Mouse (Mus musculus) CH12.LX (cell line): ENCODE measurements around the gene Ndst2. TPM values are rescaled to one million over a fixed set of nuclear protein-coding genes. Genes with fewer than 3 reads are reported as not detected.

Experiments
- DNase-seq: peaks from one replicate; pipeline ENCODE4 v3.0.0-alpha.2; 2013; ENCODE audit errors: extremely low read depth
- H3K27ac ChIP-seq: 2 replicates; pipeline ENCODE4 v1.5.1; 2012; ENCODE audit warnings: low read depth, mild to moderate bottlenecking, control low read depth, moderate library complexity; ENCODE audit not compliant: insufficient read depth
- H3K27me3 ChIP-seq: replicated peaks from 2 replicates; pipeline ENCODE3; 2012; ENCODE audit warnings: inconsistent platforms
- H3K36me3 ChIP-seq, 2 experiments: replicated peaks in 1 of 2; 2 replicates each; pipeline versions ENCODE3 to v1.6.1; 2012; ENCODE audit warnings: inconsistent platforms in 1 of 2, low read length in 1 of 2, mild to moderate bottlenecking in 1 of 2, mixed read lengths in 1 of 2, moderate library complexity in 1 of 2; ENCODE audit not compliant: control insufficient read depth in 1 of 2, insufficient read depth in 1 of 2
- H3K4me1 ChIP-seq, 2 experiments: 2 replicates each; pipeline ENCODE4 v1.6.1; 2012; ENCODE audit warnings: inconsistent platforms in 1 of 2, moderate library complexity in 1 of 2; ENCODE audit not compliant: insufficient read depth in 2 of 2, control insufficient read depth in 1 of 2
- H3K4me2 ChIP-seq: 2 replicates; pipeline ENCODE4 v1.6.1; 2012; ENCODE audit warnings: low read depth, mild to moderate bottlenecking, control low read depth; ENCODE audit not compliant: poor library complexity, insufficient read depth, severe bottlenecking
- H3K4me3 ChIP-seq, 3 experiments: fragments of 150-350 bp in 1 of 3; sonication (generic) in 1 of 3; replicated peaks in 1 of 3; 2 replicates each; pipeline versions ENCODE3 to v1.5.1; 2011 to 2012; ENCODE audit warnings: low read depth in 2 of 3, low read length in 2 of 3, mild to moderate bottlenecking in 2 of 3, moderate library complexity in 2 of 3, control low read depth in 1 of 3, improper control_type of control experiment in 1 of 3, inconsistent platforms in 1 of 3, mixed read lengths in 1 of 3; ENCODE audit not compliant: poor library complexity in 1 of 3
- H3K79me2 ChIP-seq: replicated peaks from 2 replicates; pipeline ENCODE4 v1.6.1; 2012; ENCODE audit warnings: mild to moderate bottlenecking, moderate library complexity; ENCODE audit not compliant: control insufficient read depth, poor library complexity, insufficient read depth, severe bottlenecking; ENCODE audit errors: extremely low read depth
- H3K9ac ChIP-seq: 2 replicates; pipeline ENCODE4 v1.6.1; 2012; ENCODE audit warnings: low read depth, mild to moderate bottlenecking, control low read depth, moderate library complexity; ENCODE audit not compliant: insufficient read depth
- H3K9me3 ChIP-seq: replicated peaks from 2 replicates; pipeline ENCODE3; 2012; ENCODE audit warnings: low read length, inconsistent platforms, mixed read lengths
- BHLHE40 ChIP-seq: IDR thresholded peaks from 2 replicates; pipeline ENCODE4 v1.6.1; 2011; ENCODE audit warnings: mild to moderate bottlenecking, low read depth, low read length, improper control_type of control experiment
- CHD2 ChIP-seq: IDR thresholded peaks from 2 replicates; pipeline ENCODE4 v1.6.1; 2011; ENCODE audit warnings: low read length, improper control_type of control experiment
- E2F4 ChIP-seq: IDR thresholded peaks from 2 replicates; pipeline ENCODE4 v1.6.1; 2011; ENCODE audit warnings: low read depth, low read length, improper control_type of control experiment; ENCODE audit not compliant: insufficient replicate concordance
- ELF1 ChIP-seq: IDR thresholded peaks from 2 replicates; pipeline ENCODE4 v1.6.1; 2014; ENCODE audit warnings: low read depth, mild to moderate bottlenecking, inconsistent platforms, low read length, improper control_type of control experiment
- EP300 ChIP-seq: IDR thresholded peaks from 2 replicates; pipeline ENCODE4 v1.6.1; 2011; ENCODE audit warnings: low read length, improper control_type of control experiment
- GABPA ChIP-seq: IDR thresholded peaks from 2 replicates; pipeline ENCODE4 v1.6.1; 2012; ENCODE audit warnings: low read depth, low read length, improper control_type of control experiment, inconsistent platforms; ENCODE audit not compliant: insufficient replicate concordance
- HCFC1 ChIP-seq: IDR thresholded peaks from 2 replicates; pipeline ENCODE4 v1.6.1; 2012; ENCODE audit warnings: low read depth, mild to moderate bottlenecking, inconsistent platforms, low read length, improper control_type of control experiment
- IRF4 ChIP-seq: IDR thresholded peaks from 2 replicates; pipeline ENCODE4 v1.6.1; 2014; ENCODE audit warnings: low read depth, mild to moderate bottlenecking, inconsistent platforms, low read length, improper control_type of control experiment
- JUN ChIP-seq: IDR thresholded peaks from 2 replicates; pipeline ENCODE4 v1.6.1; 2011; ENCODE audit warnings: low read depth, mild to moderate bottlenecking, low read length, improper control_type of control experiment, moderate library complexity; ENCODE audit not compliant: insufficient read depth
- JUND ChIP-seq: conservative IDR thresholded peaks from 2 replicates; pipeline ENCODE4 v1.6.1; 2011; ENCODE audit warnings: low read depth, low read length, improper control_type of control experiment
- MAX ChIP-seq: IDR thresholded peaks from 2 replicates; pipeline ENCODE4 v1.6.1; 2011; ENCODE audit warnings: low read length, improper control_type of control experiment
- MEF2A ChIP-seq: IDR thresholded peaks from 2 replicates; pipeline ENCODE4 v1.6.1; 2014; ENCODE audit warnings: low read depth, mild to moderate bottlenecking, inconsistent platforms, low read length, improper control_type of control experiment, borderline replicate concordance
- NELFE ChIP-seq: IDR thresholded peaks from 2 replicates; pipeline ENCODE4 v1.6.1; 2011; ENCODE audit warnings: low read depth, low read length, improper control_type of control experiment
- NRF1 ChIP-seq: IDR thresholded peaks from 2 replicates; pipeline ENCODE4 v1.6.1; 2014; ENCODE audit warnings: low read depth, mild to moderate bottlenecking, inconsistent platforms, low read length, improper control_type of control experiment, moderate library complexity
- PAX5 ChIP-seq: IDR thresholded peaks from 2 replicates; pipeline ENCODE4 v1.6.1; 2012; ENCODE audit warnings: low read length, inconsistent platforms, mixed read lengths
- RAD21 ChIP-seq: IDR thresholded peaks from 2 replicates; pipeline ENCODE4 v1.6.1; 2011; ENCODE audit warnings: low read depth, mild to moderate bottlenecking, low read length, improper control_type of control experiment, moderate library complexity
- RCOR1 ChIP-seq: conservative IDR thresholded peaks from 2 replicates; pipeline ENCODE4 v1.6.1; 2012; ENCODE audit warnings: low read depth, mild to moderate bottlenecking, inconsistent platforms, low read length, improper control_type of control experiment
- SIN3A ChIP-seq: IDR thresholded peaks from 2 replicates; pipeline ENCODE4 v1.6.1; 2012; ENCODE audit warnings: low read length, improper control_type of control experiment, inconsistent platforms
- SMC3 ChIP-seq: IDR thresholded peaks from 2 replicates; pipeline ENCODE4 v1.6.1; 2011; ENCODE audit warnings: low read depth, low read length, improper control_type of control experiment
- TCF12 ChIP-seq: IDR thresholded peaks from 2 replicates; pipeline ENCODE4 v1.6.1; 2014; ENCODE audit warnings: low read depth, mild to moderate bottlenecking, inconsistent platforms, low read length, improper control_type of control experiment
- USF1 ChIP-seq: IDR thresholded peaks from 2 replicates; pipeline ENCODE4 v1.6.1; 2014; ENCODE audit warnings: low read depth, mild to moderate bottlenecking, inconsistent platforms, low read length, improper control_type of control experiment
- USF2 ChIP-seq: conservative IDR thresholded peaks from 2 replicates; pipeline ENCODE4 v1.6.1; 2011; ENCODE audit warnings: low read depth, low read length, improper control_type of control experiment
- ZNF384 ChIP-seq: IDR thresholded peaks from 2 replicates; pipeline ENCODE4 v1.6.1; 2012; ENCODE audit warnings: low read depth, low read length, improper control_type of control experiment, inconsistent platforms
- dilution Hi-C: fragments of 300-500 bp; cut with MboI; formaldehyde crosslinking; loops from 2 replicates; pipeline ENCODE4 v1.14.3; 2020; ENCODE audit warnings: low sequenced_read_pairs; ENCODE audit not compliant: extremely low pct_unique_long_range_greater_than_20kb, extremely low pct_ligation_motif_present
- in situ Hi-C: fragments of 300-500 bp; cut with MboI; formaldehyde crosslinking; loops from 3 replicates; pipeline ENCODE4 v1.14.3; 2019; ENCODE audit warnings: low sequenced_read_pairs, low pct_ligation_motif_present, low pct_unique_long_range_greater_than_20kb, mixed read lengths
- polyA plus RNA-seq: library from polyadenylated mRNA; unstranded; fragments of >175 nt; gene quantifications from 2 replicates; pipeline ENCODE4 v1.2.1, GENCODE M21; 2012; ENCODE audit warnings: low read depth; ENCODE audit not compliant: insufficient read length
- total RNA-seq, 2 experiments: library from RNA; depleted of rRNA; stranded (reverse); fragments of 300-350 nt in 1 of 2; fragments of >200 nt in 1 of 2; gene quantifications; 2 replicates each; pipeline ENCODE4 v1.2.3; 2012 to 2014

Ndst2 gene
- total and polyA plus RNA-seq, 3 experiments, result 11.4 to 18.0 (median 17.8) TPM

- Histone ChIP-seq H3K27me3 (no peaks in the 10 kb centered on the region), H3K4me3 (no peak overlapping the region), H3K79me2 (no peaks in the 10 kb centered on the region), H3K4me2 (no peak overlapping the region), H3K27ac (no peak overlapping the region), H3K36me3 (peaks cover 89 to 99% of the 10 kb centered on the region in 2 experiments), H3K4me1 (no peaks in the 10 kb centered on the region), H3K9ac (no peak overlapping the region), H3K9me3 (no peaks in the 10 kb centered on the region)
- in situ Hi-C loops (no loop called here), dilution Hi-C loops (no loop called here)
- no peak for TF ChIP-seq TCF12
- TF ChIP-seq JUN, result no peak
- TF ChIP-seq HCFC1, result no peak
- TF ChIP-seq SMC3, result no peak
- no peak for TF ChIP-seq E2F4
- no peak for TF ChIP-seq CHD2
- TF ChIP-seq ELF1, result no peak
- TF ChIP-seq RCOR1, result no peak
- no peak for DNase-seq
Observed at GRCm38 (mm10) chr14:20719767-20720166, 14.6 kb downstream of the Ndst2 start.

- TF ChIP-seq SIN3A, result no peak
- TF ChIP-seq GABPA, result no peak
- TF ChIP-seq RCOR1, result no peak
- no peak for TF ChIP-seq IRF4
- TF ChIP-seq MAX, result no peak
- TF ChIP-seq BHLHE40, result no peak
- no peak for TF ChIP-seq NELFE
- no peak for TF ChIP-seq JUN
- no peak for TF ChIP-seq ZNF384
- no peak for TF ChIP-seq RAD21
- TF ChIP-seq USF1, result no peak
- no peak for TF ChIP-seq MEF2A
- TF ChIP-seq JUND, result no peak
- TF ChIP-seq USF2, result no peak
- TF ChIP-seq SMC3, result no peak
- no peak for TF ChIP-seq E2F4
- TF ChIP-seq HCFC1, result no peak
- no peak for TF ChIP-seq NRF1
- no peak for TF ChIP-seq PAX5
- no peak for TF ChIP-seq EP300
- TF ChIP-seq, all 38 proteins: peak for 0
- Histone ChIP-seq H3K9ac (no peak overlapping the region), H3K79me2 (no peaks in the 10 kb centered on the region), H3K9me3 (no peaks in the 10 kb centered on the region), H3K36me3 (peaks cover 92 to 99% of the 10 kb centered on the region in 2 experiments), H3K27ac (no peak overlapping the region), H3K4me2 (no peak overlapping the region), H3K4me1 (no peaks in the 10 kb centered on the region), H3K27me3 (no peaks in the 10 kb centered on the region), H3K4me3 (no peak overlapping the region)
- in situ Hi-C loops (no loop called here), dilution Hi-C loops (no loop called here)
- no peak for DNase-seq
Observed at GRCm38 (mm10) chr14:20718443-20718842, 15.9 kb downstream of the Ndst2 start.
